Mouse (Mus musculus) cerebellum, postnatal 14 days (tissue): Measurements from ENCODE around the gene Lrp10.

ENCODE experiments used
- DNase-seq, 2 experiments: peaks; one replicate each; pipeline ENCODE4 v3.0.0; 2021; ENCODE audit warnings: mixed read lengths in 2 of 2

Gene Lrp10

DNA sequence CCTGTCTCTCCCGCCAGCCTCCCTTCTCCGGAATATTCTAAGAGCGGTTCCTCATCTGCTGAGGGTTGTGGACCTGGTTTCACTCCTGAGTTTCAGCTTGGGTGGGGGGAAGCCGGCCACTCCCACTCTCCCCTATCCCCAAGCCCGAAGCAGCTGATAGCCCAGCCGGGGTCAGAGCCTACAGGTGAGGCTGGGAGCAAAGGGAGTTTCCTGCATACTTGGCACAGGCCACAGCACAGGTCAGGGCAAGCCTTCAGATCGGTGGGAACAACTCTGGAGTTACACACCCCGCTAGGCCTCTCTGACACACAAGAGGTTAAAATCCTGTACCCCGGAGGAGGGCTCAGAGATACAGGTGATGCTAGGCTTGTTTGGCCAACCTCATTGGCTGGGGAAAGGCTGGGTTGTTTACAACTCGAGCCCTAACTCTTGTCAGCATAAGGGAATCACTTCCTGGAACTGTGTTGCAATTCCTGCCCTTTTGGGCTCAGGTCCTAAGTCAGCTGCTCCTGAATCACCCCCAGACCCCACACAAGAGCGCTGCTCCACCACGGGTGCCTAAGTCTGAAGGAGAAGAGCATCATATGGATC lies 29.9 kb upstream of the Lrp10 start:
- DNase-seq: no peak

DNA sequence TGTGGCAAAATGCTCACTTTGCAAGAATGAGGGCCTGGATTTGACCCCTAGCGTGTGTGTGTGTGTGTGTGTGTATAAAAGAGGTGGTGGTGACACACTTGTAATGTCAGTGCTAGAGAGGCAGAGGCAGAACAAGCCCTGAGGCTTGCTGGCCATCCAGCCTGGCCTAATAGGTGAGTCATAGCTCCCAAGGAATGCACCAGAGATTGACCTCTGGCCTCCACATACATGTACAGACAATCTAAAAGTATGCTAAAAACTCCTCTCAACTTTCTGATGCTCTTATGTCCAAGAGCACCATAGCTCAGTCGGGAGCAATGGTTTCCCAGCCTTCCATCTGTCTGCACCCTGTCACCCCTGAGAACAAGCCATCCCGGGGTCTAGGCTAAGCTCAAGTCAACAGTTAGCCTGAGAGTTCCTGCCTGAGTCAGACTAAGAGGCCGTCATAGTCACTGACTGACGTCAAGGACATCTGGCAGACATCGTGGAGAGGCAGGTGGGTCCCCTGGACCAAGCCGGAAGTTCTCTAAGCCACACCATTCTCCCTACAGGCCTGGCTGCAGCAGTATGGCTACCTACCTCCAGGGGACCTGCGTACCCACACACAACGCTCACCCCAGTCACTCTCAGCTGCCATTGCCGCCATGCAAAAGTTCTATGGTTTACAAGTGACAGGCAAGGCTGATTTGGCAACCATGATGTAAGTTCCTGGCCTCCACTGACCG lies 28.6 kb upstream of the Lrp10 start:
- no peak for DNase-seq

DNA sequence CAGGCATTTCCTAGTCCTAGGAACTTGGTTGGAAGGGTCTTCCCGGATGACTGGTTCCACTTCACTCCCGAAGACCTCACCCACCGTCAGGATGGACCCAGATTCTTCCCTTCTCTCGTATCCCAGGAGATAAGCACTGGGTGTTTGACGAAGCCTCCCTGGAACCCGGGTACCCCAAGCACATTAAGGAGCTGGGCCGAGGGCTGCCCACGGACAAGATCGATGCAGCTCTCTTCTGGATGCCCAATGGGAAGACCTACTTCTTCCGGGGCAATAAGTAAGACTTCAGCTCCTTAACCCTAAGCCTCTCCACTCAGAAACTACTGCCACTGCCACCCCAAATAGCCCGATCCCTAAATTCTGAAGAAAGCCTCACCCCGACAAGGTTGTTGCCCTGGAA lies 24.8 kb upstream of the Lrp10 start:
- DNase-seq: no peak

DNA sequence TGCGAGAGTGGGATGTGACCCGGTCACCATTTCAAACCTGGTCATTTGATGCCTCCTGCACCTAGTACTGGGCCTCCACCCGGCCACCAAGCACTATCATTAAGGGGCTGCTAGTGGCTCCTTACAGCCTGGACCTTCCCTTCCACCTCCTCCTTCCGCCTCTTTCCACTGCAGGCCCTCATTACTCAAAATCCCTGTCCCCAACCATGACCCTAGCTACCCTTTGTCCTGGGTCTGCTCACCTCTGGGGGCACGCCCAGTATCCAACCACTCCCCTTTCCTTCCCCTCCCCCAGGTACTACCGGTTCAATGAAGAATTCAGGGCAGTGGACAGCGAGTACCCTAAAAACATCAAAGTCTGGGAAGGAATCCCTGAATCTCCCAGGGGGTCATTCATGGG lies 24.3 kb upstream of the Lrp10 start:
- no peak for DNase-seq

DNA sequence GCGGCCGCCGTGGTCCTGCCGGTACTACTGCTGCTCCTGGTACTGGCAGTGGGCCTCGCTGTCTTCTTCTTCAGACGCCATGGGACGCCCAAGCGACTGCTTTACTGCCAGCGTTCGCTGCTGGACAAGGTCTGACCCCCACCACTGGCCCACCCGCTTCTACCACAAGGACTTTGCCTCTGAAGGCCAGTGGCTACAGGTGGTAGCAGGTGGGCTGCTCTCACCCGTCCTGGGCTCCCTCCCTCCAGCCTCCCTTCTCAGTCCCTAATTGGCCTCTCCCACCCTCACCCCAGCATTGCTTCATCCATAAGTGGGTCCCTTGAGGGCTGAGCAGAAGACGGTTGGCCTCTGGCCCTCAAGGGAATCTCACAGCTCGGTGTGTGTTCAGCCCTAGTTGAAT lies 23.4 kb upstream of the Lrp10 start:
- no peak for DNase-seq

DNA sequence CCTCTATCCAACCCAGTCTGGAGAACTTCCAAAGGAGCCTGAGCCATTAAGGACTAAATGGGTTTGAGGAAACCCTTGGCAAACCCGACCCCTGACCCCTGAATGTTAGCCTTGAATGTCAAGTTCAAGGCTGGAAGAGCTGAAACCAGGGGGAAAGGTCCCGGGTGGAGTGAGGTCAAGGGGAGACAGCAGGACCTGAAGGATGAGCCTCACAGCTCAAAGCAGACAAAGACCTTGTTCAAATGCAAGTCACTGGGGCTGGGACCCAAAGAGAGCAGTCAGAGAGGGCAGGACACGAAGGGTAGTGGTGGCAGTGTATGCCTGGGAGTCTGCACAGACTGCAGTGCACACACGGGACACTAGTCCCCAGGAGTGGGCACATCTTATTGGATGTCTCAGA lies 22.6 kb upstream of the Lrp10 start:
- DNase-seq: no peak

DNA sequence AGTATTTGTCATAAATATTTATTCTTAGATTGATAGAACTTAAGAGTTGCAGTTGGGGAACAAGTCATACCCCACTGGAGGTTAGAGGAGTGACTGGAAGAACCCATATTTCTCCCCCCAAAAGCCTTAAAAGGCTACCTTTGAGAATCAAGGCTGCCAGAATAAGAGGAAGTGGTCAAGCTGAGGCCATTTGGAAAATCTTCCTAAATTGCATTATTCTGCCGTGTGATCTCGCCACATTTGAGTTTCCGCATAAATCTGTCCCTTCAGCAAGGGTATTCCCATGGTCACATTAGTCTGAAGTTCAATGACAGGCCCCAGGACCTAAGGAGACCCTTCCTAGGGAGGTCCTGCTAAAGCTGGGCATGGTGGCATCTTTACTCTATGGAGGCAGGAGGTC lies 21.4 kb upstream of the Lrp10 start:
- DNase-seq: no peak

DNA sequence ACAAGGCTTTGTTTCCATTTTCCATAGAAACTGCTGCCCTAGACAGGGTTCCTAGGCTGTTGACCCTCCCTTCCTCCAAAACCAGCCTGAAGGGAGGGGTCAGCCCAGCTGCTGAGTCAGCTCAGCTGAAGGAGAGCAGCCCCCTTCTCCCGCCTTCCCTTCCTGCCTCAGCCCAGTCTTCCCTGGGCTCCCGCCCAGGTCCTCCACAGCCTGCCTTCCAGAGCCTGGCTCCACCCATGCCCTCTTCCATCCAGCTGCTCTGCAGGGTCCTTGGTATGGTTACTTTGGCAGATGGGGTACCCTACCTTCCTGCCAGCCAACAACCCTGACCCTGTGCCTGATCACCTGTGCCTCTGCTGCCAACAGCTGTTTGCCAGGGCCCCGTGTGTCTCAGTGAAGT lies 20.7 kb upstream of the Lrp10 start:
- DNase-seq: no peak

DNA sequence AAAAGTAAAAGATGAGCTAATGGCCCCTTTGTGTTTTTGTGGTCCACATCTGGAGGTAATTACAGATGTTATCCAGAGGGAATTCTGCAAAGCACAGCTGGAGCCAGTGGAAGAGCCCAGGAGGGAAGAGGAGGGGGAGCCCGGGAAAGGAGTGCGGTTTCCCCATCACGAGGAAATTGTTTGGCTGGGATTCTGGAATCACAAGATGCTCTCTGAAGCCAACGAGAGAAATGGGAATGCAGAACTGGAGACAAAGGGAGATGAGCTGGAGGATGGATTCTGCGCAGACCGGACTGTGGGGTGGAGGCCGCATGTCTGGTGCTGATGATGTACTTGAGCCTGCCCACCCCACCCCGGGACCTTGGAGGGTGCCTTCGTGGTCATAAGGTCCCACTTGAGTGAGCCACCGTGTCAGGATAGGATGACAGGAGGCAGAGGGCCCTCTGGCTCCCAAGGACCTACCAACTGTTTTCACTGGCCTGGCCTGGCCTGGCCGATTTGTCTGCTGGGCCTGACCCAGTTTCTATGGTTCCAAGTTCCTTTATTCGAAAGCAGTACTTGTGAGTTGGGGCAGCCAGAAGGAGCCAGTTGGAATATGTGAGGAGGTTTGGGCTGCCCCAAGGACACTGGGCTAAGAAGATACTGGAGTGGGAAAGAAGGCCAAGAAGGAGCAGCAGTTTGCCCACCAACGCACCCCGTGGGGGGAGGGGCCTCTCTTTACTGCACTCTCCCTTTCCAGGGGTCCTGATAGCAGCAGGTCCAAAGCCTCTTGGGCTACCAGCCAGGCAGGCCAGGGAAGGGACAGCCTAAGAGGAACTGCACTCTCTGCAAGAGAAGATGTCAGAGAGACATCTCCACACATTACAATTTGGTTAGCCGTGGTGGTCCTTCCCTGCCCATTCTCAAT lies 20.0 kb upstream of the Lrp10 start:
- no peak for DNase-seq

DNA sequence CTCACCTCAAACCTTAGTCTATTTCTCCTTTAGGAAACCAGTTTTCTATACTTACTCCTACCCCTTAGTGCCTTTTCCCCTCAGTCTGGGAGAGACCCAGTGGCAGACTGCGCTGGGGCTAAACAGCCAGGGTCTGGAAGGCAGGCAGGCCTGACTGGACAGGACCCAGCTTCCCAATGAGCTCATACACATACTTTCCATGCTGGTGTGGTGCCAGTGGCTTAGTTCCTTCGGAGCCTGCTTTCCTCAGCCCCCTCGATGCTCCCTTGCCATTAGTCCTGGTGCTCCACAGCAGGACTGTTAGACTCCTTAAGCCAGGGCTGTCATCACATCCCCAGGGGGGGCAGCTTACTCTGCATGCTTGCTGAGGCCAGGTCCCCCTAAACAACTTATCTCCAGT lies 18.5 kb upstream of the Lrp10 start:
- no peak for DNase-seq

DNA sequence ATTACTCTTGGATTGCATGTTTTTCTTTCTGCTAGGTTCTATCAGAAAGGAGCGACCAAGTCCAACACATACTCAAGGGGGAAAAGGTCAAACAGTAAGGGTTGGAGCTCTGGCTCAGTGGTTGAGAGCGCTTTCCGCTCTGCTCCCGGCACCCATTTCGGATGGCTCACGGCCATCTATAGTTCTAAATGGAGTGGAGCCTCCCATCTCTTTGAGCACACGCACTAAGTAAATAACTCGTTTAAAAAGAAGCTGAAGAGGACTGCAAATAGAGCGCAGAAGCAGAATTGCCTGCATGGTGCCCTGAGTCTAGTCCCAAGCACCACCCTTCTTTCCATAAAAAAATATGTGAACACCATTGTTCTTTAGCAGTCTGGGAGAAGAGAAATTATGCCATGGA lies 10.4 kb upstream of the Lrp10 start:
- DNase-seq: no peak

DNA sequence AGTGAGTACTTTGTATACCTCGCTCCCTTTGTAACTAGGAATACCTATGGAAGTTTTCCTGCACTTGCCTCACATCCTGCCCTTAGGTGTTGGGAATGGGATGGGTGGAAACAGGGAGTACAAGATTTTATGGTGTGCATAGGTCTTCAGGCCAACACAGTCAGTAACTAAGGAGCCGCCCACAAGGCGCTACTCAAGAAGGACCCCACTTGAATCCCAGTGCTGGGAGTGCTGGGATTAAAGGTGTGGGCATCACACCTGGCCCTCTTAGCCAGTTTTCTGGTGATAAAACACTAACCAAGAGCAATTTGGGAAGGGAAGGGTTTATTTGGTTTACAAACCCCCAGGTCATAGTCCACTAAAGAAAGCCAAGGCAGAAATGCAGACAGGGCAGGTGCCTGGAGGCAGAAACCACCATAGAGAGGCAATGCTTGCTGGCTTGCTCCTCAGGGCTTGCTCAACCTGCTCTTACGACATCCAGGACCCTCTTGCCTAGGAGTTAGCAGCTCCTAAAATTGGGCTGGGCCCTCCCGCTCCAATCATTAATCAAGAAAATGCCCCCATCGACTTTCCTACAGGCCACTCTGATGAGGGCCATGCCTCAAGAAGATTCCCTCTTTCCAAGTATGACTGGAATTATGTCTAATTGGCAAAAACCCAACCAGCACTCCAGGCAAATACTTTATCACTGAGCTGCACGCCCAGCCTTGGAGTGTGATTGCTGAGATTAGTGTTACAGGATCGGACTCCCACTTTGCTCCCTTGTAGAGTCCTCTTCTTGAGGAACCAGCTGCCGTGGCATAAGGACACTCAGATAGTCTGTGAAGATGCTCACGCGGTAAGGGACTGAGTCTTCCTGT lies 9.0 kb upstream of the Lrp10 start:
- DNase-seq: no peak

DNA sequence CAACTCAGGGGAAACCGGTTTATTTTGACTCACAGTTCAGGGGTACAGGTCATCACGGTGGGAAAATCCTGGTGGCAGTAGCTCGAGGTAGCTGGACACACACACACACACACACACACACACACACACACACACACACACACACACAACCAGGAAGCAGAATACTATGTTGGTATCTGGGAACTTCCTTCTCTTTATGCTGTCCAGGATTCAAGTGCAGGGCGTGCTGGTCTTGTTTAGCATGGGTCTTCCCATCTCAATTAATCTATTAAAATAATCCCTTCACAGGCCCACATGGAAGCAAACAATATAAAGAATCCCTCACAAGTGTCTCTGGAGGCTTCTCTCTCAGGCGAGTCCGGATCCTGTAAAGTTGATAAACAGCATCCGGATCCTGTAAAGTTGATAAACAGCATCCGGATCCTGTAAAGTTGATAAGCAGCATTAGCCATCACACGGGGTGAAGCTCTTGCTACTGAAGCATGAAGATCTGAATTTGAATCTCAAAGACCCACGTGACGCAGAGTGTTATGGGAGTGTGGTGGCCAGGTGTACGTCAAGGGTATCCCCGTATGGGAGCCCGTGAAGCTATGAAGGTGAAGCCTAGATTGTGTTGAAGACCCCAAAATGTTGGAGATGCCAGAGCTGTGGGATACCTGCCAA lies 5.9 kb upstream of the Lrp10 start:
- no peak for DNase-seq

DNA sequence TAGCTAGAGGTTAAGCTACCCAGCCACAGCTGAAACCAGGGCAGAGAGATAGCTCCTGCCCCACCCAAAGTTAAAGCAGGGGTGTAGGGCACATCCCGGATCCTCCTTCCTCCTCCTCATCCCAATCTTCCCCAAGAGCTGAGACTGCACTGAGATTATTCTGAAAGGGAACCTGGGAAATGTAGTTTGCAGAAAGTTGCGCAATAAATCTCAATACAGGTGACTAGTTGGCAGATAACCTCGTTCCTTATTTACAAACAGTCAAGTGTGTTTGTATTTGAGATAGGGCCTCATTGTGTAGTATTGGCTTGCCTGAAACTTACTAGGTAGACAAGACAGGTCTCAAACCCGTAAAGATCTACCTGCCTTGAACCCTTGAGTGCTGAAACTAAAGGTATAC lies 1.8 kb upstream of the Lrp10 start:
- DNase-seq: no peak

DNA sequence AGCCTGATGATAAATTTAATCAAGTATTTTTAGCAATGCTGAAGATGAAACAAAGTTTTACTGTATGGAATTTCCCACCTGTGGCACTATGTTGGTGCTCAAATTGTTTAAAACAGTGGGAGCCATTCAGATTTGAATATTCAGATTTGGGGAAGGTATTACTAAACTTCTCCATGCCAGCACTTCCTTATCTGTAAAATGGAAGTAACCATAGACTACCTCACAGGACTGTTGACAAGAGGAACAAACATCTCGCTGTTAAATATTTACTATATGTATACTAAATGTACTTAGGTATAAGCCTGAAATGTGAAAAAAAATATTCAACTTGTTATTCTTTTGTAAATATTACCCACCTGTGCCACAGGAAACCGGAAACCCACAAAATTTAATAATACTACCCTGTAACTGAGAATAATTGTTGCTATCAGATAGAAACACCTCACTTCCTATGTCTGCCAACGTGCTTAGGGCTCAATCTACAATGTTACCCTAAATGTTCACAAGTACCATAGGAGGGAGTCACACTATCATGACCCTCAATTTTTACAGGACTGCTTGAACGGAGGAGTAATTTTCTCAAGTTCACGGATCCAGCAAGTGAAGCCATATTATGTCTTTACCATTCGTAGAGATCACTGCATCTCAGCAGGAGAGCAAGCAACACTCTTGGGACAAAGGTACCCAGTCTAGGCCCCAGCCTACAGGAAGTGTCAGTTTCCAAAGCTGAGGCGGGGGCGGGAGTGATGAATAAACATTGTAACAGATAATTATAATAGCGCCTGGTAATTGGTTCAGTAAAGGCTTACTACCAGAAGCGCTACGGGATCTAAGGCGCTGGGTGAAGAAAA lies 604 bp upstream of the Lrp10 start:
- no peak for DNase-seq

DNA sequence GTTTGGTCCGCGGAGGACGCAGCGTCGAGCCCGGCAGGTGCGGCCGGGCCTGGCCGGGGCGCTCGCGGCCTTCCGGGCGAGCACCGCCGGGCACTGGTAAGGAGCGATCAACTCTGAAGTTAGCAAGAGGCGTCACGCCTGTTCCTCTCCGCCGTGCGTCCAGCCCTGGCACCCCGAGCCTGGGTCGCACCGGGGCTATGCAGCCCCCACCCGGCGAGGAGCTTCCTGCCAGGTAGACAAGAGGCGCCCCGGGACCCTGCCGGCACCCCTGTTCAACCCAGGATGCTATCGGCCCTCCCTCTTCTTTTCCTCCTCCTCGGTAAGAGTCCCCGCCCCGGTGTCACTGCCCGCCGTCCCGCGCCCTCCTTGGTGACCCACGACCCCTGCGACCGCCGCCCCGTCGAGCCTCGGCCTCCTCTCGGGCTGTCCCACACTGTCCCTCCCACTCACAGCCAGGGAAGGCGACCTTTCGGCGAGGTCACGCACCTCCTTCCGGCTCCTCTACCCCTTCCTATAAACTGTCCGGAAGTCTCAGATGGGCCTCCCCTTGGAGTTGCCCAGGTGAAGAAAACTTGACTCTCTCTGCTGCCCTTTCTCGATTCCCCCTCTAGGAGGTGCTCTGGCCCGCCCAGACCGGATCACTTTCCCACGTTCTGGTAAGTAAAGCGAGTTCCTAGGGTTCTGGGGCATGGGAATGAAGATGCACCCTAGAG lies 512 bp downstream of the Lrp10 start:
- DNase-seq: peak; percentile 72 to 75

DNA sequence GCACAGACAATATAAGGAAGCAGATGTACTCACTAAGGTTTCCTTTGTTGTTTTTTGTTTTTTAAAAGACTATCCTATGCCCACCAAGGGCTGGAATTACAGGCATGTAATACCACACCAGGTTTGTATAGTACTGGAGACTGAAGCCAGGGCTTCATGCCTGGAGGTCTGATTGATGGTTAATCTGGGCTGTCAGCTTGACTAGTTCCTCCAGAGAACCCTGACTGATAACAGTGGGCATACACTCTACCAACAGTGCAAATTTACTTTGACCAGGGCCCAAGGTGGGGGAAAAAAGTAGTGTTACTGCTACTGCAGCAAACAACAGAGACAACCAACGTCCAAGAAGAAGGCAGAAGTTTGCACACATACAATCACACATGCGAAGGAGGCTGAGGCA lies 7.5 kb downstream of the Lrp10 start:
- no peak for DNase-seq

DNA sequence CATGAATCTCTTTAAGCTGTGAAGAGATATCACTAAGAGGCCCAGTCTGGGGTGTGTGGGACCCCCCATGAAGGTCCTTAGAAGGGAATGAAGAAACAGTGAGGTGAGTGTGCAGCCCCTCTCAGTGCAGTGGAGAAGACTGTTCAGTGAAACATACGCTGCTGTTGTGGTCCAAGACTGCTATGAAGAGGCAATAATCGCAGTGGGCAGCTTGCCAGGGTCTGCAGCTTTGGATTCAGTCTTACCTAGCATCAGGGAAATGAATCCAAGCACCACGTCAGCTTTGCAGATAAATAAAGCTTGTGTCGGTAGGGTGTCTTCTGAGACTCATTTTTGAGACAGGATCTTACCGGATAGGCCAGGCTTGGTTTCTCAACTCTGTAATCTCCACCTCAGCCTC lies 8.7 kb downstream of the Lrp10 start:
- peak; percentile 85 to 90 for DNase-seq

DNA sequence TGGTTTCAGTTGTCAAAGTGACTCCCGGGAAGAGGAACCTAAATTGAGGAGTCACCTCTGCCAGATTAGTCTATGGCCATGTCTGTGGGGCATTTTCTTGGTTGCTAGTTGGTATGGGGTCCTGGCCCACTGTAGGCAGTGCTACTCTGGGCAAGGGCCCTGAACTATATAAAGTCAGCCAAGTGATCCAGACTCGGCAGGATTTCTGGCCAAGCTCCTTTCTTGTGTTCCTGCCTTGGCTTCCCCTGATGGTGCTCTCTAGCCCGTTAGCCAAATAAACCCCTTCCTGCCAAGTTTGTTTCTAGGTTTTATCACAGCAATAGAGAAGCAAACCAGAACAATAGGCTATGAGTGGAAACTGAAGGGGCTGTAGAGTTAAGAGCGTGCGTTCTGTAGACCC lies 10.8 kb downstream of the Lrp10 start:
- peak in 1 of 2 experiments; percentile 55 for DNase-seq

DNA sequence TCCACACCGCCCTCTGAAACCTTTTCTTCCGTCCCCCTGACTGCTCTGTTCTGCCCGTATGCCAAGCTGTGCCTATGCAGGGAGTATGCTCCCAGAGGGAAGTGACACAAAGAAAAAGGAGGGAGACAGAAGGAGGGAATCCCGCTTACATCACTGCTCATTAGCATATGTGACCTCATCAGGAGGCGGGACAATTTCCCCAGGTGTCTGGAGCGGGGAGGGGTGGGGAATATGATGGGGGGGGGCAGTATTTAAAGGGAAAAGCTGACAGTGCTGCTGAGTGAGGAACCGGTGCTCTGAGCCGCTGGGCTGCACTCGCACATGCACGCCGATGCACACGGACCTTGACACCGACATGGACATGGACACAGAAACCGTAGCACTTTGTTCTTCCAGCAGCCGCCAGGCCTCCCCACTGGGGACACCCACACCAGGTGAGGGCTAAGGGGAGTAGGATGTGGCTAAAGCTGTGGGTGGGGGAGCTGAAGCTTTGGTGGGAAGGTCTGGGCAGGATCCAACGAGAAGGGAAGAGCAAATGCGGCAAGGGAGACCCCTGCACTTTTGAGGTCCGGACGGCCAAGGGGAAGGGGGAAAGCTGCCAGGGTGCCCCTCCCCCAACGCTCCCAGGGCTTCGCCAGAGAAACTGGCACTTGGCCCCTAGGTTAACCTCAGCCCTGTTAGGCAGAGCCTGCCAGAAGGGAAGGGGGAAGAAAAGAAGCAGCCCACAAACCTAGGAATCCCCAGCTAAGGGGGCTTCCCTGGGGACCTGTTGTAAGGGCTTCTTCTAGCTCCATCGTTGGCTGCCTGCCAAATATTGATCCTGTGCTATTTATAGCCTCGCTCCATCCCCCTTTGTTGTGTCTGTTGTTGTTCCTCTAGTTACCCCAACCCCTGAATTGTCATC lies 12.3 kb downstream of the Lrp10 start, which contains the start of gene Rem2:
Gene Rem2, plus strand, starts transcription at position 160 of the 904 bp plus-strand sequence.
- peak; percentile 83 to 84 for DNase-seq
